Mouse (Mus musculus): Measurements from ENCODE around the gene 2510002D24Rik. TPM values are rescaled to one million over a fixed set of nuclear protein-coding genes. Genes with fewer than 3 reads are reported as not detected.

2510002D24Rik gene
- 46.2 and 98.5 TPM in 2 replicates for polyA plus RNA-seq (2012; ENCODE audit: low replicate concordance)

GRCm38 (mm10) chr16:18836468-18837208, at the start of gene 2510002D24Rik, which contains the start of gene Gm28539:
Gene 2510002D24Rik (plus strand): TSS chr16:18836578.
Gene Gm28539 (plus strand): TSS chr16:18836584.

GRCm38 (mm10) chr16:18811468-18812384, 24.7 kb upstream of the 2510002D24Rik start, which contains the start of the genes Ufd1 and Cdc45:
Gene Ufd1 (plus strand): TSS chr16:18811779.
Gene Cdc45 (minus strand): TSS chr16:18811987.

GRCm38 (mm10) chr16:18876442-18877308, 40.3 kb downstream of the 2510002D24Rik start, which contains the start of the genes Mrpl40 and Hira:
Gene Mrpl40 (minus strand): TSS chr16:18876862.
Gene Hira (plus strand): TSS chr16:18877037.

Other genes starting within 250 kb of the 2510002D24Rik start
- gene Tbx1, start 245.9 kb upstream of the 2510002D24Rik start, polyA plus RNA-seq (2012; ENCODE audit: low replicate concordance), result not detected in 2 replicates
- 3.7 and 15.7 TPM in 2 replicates for gene Gp1bb, start 214.2 kb upstream of the 2510002D24Rik start, polyA plus RNA-seq (2012; ENCODE audit: low replicate concordance)
- 0.66 TPM in 1 of 2 replicates, not detected in the other for gene Gm49601, start 210.2 kb upstream of the 2510002D24Rik start, polyA plus RNA-seq (2012; ENCODE audit: low replicate concordance)
- gene Sept5, start 206.6 kb upstream of the 2510002D24Rik start, polyA plus RNA-seq (2012; ENCODE audit: low replicate concordance), result 0.23 and 0.30 TPM in 2 replicates
- gene Cldn5, start 59.7 kb upstream of the 2510002D24Rik start, polyA plus RNA-seq (2012; ENCODE audit: low replicate concordance), result 4.8 and 13.2 TPM in 2 replicates
- gene Ufd1, start 24.8 kb upstream of the 2510002D24Rik start, polyA plus RNA-seq (2012; ENCODE audit: low replicate concordance), result 10.1 and 30.6 TPM in 2 replicates
- 19.7 and 32.4 TPM in 2 replicates for gene Cdc45, start 24.6 kb upstream of the 2510002D24Rik start, polyA plus RNA-seq (2012; ENCODE audit: low replicate concordance)
- not detected in 2 replicates for gene Gm28539, start within 50 bp of the 2510002D24Rik start, polyA plus RNA-seq (2012; ENCODE audit: low replicate concordance)
- gene Mrpl40, start 40.3 kb downstream of the 2510002D24Rik start, polyA plus RNA-seq (2012; ENCODE audit: low replicate concordance), result 12.7 and 17.3 TPM in 2 replicates
- 39.3 and 39.7 TPM in 2 replicates for gene Hira, start 40.5 kb downstream of the 2510002D24Rik start, polyA plus RNA-seq (2012; ENCODE audit: low replicate concordance)